Mouse (Mus musculus): Measurements from ENCODE around the gene Fuca2. TPM values are rescaled to one million over a fixed set of nuclear protein-coding genes. Genes with fewer than 3 reads are reported as not detected.
"Not testable (repeated sequence)": the region's sequence is repeated elsewhere in the genome, so short reads cannot be mapped to it uniquely, and the experiment has no call there.

Fuca2 gene
- total RNA-seq (2021): 10 to 100 TPM; 17.9 to 19.3 TPM
- long read RNA-seq, experiment 1, full-length matches to known transcripts: 22 of 27 reads
- long read RNA-seq, experiment 1, partial matches to known transcripts: 3 of 27 reads
- long read RNA-seq, experiment 1, other reads (novel, unspliced or antisense): 2 of 27 reads
- long read RNA-seq, experiment 2, full-length matches to known transcripts: 6 of 7 reads
- long read RNA-seq, experiment 2, partial matches to known transcripts: 0 of 7 reads
- long read RNA-seq, experiment 2, other reads (novel, unspliced or antisense): 1 of 7 reads

DNA sequence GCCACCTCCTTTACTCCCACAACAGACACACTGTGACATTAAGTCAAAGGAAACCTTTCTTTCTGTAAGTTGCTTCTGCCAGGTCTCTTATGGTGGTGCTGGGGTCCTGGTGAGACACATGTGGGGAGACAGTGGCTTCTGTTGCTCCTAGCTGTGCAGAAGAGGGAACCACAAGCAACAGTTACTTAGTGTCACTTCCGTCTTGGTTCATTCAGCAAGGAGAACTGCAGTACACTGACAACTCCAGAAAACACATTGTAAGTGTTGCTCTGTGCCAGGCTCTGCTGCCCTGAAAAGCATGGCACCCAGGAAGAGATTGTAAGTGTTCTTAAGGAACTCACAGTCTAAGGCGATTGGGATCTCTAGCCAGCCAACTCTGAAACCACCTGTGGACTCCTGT is at the start of gene Fuca2:
Fuca2 (plus strand) TSS at position 210 of the 400 bp plus-strand sequence.
- no peak for DNase-seq

DNA sequence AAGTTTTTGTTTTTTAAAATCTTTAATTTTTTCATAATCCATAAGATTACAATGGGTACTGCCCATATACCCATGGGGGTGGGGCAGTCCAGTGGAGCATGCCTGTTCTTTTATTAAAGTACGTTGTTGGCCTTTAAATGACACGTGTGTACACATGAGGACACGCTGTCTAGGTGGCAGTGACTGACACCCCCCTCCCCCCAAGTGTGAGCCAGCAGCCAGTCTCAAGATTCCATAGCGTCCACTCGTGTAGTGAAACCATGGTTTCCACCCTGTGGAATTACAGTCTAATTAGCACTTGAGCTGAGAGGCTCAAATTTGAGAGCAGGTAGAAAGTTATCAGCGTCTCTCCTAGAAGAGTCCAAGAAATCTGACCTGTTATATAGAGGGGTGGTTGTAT is 47.7 kb upstream of the Fuca2 start:
- no peak for DNase-seq

DNA sequence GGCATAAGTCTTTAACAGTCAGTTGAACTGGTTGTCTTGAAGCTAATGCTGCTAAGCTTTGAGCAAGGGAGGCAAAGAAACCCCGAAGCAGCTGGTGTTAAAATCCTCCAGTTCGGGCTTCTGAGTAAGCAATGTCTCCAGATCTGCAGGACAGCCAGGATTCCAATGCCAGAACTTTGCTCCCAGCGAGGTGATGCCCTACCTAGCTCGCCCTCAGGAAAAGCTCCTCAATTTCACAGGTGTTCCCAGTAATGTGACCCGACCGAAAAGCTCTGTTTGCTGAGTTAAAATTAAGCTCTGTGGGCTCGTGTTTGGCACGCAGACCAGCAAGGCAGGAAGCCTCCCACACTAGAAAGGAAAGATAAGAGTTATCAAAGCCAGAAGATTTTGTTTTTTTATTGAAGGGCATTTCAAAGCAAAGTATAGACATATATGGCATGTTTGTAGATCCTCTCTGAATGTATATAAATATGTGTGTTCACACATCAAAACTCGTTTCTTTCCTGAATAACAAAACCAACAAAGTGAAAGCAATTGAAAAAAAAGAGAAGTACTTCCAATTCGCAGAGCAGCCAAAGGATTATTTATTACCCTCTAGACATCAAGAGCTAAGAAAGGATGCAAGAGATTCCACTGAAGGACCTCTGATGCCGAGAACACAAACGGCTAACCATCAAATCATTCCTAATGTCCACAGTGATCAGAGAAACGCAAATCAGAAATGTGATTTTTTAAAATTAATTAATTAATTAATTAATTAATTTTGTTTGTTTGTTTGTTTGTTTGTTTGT is 45.9 kb upstream of the Fuca2 start:
- no peak for DNase-seq

DNA sequence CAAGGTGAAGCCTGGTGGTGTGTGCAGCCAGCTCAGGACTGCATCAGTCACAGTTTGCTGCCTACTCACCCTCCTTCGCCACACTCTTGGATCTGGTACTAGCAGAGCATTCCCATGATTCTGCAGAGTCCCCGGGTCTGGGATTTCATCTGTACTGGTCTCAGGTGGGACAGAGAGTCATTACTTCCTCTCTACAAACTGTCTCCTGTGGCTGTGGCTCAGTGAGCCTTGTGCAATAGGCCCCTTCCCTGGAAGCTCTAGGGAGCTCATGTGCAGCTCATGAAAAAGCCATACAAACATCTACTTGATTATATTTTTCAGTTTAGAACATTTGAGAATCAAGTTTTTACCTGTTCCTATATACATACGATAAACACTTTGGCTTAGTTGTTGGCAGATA is 35.0 kb upstream of the Fuca2 start:
- DNase-seq: not testable (repeated sequence)

DNA sequence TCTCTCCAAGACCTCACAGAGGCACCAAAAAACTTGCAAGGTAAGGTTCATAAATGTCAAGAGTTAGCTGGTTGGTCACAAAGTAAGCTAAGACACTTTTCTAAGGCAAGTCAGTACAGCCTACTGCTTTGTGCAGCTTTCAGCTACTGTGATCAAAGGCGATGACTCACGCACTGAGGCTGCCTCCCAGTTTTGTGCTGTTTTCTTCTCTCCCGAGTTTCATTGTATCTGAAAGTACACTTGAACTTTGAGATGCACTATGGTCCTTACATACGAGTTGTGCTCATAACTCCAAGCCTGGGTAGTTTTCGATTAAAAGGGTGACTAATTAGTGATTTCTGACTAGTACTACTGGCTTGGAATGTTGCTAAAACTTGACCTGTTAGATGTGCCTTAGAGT is 32.4 kb upstream of the Fuca2 start:
- peak; percentile 13 to 50 for DNase-seq

DNA sequence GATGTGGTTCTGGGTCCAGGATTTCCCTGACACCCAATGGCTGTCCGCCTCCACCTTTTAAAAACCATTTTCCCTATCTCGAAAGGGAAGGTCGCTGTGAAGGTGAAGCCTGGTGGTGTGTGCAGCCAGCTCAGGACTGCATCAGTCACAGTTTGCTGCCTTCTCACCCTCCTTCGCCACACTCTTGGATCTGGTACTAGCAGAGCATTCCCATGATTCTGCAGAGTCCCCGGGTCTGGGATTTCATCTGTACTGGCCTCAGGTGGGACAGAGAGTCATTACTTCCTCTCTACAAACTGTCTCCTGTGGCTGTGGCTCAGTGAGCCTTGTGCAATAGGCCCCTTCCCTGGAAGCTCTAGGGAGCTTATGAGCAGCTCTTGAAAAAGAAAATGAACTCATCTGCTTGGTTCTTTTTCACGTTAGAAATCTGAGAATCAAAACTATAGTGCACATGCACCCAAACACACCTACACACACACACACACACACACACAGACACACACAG is 31.3 kb upstream of the Fuca2 start:
- DNase-seq: not testable (repeated sequence)

DNA sequence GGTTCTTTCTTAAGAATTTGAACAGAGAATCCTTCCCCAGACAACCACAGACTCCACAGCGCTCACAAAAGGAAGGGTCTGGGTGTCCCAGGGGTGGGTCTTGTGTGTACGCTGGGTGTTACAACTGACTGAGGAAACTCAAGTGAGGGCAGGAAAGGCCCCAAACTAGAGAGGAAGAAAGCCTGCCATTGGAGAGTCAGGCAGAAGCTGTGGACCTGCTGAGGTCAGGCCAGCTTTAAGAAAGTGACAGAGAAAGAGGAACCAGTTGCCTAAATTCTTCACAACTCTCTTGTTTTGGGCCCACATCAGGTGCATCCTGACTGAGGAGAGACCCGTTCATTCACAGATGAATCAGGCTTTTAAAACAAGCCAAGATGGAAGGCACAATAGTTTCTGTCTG is 29.1 kb upstream of the Fuca2 start:
- DNase-seq: no peak

DNA sequence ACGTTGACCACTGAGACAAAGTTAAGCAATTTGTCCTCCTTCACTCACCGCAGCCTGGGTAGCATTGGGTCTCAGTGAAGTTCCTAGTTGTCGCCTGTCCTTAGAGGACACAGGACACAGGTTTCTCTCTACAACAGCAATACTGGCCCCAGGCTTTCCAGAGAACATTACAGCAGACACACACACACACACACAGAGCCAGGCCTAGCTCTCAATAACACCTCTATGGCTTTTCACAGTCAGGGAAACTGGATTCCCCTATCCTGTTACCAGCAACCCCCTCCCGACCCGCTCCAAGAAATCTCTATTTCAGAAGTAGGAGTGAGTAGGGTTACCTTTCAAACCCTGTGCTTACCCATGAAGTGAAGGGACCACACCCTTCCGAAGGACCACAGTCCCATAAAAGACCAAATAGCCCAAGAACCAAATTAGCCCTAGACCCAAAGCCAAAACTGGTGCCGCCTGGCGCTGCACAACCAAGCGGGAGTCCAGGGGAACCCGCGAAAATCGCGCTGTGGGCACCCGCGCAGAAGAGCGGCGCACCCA is 26.0 kb upstream of the Fuca2 start:
- DNase-seq: no peak

DNA sequence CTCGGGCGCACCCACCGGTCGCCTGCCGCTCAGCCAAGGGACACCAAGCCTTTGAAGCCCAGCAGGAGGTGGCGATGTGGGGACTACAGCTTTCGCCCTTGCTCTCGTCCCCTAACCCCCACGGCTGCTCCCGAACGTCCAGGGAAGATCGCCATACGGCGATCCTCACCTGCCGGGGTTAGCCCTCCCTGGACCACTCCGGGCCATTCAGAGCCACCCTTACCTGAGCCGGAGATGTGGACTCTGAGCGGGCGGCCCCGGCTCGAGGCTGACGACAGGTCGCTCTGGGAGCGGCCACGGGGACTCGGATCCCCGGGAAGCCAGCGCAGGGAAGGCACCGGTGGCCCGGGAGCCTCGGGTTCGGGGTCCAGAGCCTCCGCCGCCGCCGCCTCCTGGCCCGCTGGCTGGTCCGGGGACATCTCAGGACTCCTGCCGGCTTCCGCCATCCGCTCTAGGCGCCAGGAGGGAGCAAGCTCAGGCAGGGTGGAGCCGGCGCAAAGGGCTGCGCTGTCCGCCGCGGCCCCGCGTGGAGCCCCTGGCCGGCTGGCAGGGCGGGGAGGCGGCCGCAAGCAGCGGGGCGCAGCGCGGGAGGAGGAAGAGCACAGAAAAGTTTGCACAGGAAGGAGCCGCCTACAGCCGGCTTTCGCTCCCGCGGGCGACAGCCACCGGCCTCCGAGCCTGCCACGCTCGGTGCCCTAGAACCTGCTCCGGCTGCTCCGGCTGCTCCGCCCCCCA is 25.3 kb upstream of the Fuca2 start, which contains the start of gene Phactr2:
Phactr2 (minus strand) TSS at position 580 of the 735 bp plus-strand sequence.
- DNase-seq: peak; percentile 57 to 60

DNA sequence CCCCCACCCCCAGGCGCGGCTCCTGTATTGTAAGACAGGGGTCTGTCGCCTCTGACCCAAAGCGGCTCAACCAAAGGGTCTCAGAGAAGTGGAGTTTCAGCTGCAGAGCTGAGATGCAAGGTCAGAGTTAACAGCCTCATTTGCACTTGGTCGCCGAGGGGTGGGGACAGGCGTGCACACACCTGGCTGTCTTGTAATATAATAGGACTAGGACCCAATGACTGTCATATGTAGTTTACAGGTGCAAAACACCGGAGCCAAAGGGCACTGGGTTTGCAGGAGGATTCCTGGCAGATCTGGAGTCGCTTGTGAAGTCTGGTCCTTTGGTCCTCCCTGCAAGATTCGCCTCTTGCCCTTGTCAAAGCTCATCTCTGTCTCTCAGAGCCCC is 24.8 kb upstream of the Fuca2 start:
- no peak for DNase-seq

DNA sequence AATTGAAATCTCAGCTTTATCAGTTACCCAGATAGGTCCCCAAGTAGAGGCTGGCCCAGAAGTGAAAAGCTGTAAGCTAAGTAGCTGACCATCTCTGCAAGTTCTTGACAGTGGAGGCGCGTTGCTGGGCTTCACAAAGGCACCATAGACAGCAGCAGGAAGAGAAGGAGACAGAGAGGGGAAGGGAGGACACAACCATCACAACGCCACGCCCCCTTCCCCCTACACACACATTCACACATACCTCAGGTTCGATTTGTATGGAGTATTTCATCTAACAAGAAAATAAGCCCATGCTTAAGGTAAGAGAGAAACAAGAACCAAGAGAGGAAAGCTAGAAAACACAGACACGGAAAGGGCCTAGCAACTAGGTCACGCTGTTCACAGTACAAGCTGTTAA is 24.2 kb upstream of the Fuca2 start:
- DNase-seq: no peak

DNA sequence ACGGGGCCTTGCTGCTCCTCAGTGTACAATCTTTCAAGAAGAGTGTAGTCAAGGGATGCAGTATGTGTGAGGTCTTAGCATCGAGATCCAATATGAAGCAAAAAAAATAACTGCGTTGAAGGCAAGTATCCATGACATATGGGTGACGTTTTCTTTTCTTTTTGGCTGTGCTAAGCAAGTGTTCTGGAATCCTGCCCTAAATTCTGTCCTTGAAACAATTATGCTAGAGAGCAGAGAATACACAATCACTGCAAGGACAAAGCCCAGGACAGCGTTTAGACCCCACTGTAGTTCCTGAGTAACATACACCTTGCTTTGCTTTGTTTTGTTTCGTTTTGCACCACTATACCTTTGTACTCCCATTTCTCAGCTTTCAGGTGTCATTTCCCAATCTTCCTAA is 20.0 kb upstream of the Fuca2 start:
- no peak for DNase-seq

DNA sequence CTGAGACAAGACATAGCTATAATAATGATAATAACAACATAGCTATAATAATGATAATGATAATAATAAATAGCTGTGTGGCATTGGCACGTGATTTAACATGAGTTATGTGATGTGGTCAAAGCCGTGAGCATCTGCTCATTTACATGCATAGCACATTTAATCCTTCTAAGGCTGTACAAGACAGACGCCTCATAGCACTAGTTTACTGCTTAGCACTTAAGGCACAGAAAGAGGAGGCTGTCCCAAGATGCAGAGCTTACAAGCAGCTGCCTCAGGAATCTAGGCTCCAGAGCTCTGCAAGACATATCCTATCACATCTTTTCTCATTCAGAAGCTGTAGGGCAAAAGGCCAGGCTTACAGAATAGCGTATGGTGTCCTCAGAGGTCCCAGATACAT is 13.4 kb upstream of the Fuca2 start:
- no peak for DNase-seq

DNA sequence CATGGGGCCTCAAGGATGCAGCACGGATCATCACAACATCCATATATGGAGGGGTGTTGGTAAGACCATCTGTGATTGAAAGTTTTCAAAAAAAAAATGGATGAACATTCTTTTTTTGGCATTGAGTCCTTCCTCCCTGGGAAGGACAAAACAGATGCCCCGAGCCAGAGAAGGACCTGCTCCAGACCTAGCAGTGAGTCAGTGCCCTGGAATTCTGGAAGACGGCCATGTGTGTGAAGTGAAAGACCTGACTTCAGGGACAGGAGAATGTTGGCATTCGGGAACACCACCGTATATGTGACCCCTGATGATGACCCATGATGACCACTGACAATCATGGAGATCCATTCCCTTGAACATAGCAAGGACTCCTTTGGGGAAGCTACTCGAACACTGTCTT is 9.7 kb upstream of the Fuca2 start:
- DNase-seq: peak; percentile 43 to 51

DNA sequence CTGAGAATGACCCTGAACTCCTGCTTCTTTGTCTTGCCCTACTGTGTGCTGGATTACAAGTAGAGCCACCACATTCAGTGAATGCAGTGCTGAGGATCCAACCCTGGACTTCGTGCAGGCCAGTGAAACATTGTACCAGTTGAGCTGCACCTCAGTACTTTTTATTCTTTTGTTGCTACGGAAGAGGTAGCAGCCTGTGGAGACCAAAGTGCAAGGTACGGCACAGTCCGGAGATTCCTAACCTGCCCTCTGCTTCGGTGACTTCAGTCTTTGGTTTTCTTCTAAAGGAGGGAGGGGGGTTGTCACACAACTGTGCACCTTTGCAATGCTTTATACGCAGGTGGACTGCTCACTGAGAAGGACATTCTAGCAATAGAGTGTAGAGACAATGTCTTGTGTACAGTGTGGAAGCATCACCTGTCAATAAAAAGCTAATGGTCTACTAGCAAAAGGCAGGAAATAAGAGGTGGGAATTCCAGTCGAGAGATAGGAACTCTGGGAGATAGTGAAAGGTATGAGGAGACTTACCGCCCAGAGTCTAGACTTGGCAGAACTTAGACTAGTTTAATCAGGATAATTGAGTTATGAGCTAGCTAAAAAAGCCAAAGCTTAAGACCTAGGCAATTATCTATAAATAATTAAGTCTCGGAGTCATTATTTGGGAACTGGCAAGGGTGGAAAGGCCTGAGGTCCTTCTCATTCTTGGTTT is 5.2 kb upstream of the Fuca2 start:
- DNase-seq: no peak

DNA sequence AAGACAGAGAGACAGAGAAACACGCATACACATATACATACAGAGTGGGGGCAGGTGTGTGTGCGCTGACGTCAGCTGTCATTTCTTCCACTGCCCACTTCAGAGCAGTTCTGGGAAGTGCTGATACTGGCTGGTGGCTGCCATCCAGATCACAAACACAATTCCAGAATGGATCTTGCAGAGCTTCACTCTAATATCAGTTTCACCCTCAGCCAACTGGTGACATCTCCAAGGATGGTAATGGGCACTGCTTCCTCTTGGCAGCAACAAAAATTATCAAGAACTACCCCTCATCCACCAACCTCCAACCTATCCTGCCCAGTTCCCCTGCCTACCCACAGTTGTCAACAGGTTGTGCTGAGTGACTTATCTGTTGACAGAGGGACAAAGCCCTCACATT is 3.0 kb upstream of the Fuca2 start:
- no peak for DNase-seq

DNA sequence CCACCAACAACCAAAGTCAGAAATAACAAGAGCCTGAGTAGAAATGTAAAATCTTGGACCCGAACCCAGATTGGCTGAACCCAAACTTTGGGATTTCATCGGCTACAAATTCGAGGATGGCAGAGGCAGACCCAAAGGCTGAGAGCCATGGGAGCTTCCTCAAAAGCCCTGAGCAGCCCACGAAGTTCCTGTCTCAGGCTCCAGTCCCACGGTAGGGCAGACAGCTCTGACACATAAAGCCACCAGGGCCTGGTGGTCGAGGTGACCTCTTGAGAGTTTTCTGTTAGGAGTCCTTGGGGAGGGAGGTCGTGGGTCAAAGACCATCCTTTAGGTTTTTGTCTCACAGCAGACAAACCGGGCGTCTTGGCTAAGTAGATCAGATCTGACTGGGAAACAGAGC is 1.1 kb downstream of the Fuca2 start:
- no peak for DNase-seq

DNA sequence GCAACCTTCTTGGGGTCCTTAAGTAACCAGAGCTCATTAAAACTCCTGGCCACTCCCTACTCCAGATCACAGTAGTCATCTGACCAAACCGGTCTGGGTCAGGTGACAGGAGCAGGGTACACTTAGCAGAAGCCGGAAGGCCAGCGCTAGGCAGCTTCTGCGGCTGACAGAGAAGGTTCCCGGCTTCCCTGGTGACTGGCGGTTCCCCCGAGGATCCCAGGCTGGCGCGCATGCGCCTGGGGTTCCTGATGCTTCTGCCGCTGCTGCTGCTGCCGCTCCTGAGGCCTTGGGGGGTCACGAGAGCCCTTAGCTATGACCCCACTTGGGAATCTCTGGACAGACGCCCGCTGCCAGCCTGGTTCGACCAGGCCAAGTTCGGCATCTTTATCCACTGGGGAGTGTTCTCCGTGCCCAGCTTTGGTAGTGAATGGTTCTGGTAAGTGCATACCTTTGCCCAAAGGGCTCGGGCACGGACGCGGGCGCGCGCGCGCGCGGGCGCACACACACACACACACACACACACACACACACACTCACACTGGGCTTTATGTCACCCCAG is 1.7 kb downstream of the Fuca2 start:
- DNase-seq: peak; percentile 91 to 93

DNA sequence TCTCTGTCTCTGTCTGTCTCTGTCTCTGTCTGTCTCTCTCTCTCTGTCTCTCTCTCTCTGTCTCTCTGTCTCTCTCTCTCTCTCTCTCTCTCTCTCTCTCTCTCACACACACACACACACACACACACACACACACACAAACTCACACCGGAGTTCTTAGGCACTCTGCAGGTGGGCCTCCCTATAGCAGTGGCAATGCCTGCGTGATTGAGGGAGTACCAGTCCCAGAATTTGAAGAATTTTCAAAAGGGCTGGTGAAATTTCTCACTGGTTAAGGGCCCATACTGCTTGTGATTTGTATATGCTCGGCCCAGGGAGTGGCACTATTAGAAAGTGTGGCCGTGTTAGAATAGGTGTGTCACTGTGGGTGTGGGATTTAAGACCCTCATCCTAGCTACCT is 2.2 kb downstream of the Fuca2 start:
- not testable (repeated sequence) for DNase-seq

DNA sequence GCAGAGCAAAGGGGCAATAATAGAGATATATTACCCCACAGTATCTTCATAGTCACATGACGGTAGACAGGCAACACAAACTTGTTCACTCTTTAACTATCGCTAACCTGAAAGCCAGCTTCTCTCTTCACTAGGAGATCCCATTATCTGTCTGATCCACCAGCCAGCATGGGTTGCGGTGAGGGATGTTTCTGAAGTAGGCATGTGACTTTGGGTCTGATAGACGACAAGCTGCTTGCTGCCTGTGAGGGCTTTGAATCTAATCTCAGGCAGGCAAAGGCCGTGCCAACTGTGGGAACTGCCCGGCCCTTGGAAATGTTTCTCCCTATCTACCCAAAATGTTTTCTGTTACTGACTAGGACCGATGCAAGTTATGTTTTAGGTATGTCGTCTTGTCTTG is 3.0 kb downstream of the Fuca2 start:
- no peak for DNase-seq

DNA sequence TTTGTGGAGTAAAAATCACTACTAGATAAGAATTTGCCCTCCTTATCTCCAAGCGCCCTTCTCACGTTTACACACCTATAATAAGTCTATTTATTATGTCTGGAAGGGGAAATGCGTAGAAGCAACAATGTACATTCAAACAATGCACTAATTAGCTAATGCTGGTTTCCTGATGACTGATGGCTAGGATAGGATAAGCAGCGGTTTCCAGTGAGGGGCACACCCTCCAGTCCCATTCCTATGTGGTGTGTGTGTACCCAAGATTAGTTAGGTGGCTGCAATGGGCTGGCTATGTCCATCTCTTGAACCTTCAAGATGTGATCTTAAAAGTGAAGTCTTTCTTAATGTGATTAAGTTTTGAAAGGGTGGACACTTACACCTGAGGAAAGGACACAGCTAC is 22.5 kb downstream of the Fuca2 start:
- DNase-seq: no peak

DNA sequence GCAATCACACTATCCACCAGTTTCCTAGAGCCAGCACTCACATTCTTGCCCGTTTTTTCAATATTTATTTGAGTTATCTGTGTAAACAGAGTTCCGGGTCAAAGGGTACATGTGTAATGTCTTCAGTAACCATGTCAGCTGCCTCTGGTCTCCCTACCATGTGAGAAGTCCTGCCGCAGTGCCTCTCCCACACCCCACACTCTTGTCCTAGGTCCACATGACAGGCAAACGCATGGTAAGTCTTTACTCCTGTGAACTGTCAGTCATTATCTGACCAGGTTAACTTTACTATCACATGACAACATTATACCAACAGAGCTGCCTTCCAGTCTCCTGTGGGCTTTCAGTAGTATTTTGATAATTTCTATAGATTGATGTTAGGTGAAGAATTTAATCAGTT is 28.8 kb downstream of the Fuca2 start:
- no peak for DNase-seq

Data from adrenal gland, postnatal 36 days (tissue).